ENCODE assay signal across 8 mouse cellular contexts in the genomic region with DNA sequence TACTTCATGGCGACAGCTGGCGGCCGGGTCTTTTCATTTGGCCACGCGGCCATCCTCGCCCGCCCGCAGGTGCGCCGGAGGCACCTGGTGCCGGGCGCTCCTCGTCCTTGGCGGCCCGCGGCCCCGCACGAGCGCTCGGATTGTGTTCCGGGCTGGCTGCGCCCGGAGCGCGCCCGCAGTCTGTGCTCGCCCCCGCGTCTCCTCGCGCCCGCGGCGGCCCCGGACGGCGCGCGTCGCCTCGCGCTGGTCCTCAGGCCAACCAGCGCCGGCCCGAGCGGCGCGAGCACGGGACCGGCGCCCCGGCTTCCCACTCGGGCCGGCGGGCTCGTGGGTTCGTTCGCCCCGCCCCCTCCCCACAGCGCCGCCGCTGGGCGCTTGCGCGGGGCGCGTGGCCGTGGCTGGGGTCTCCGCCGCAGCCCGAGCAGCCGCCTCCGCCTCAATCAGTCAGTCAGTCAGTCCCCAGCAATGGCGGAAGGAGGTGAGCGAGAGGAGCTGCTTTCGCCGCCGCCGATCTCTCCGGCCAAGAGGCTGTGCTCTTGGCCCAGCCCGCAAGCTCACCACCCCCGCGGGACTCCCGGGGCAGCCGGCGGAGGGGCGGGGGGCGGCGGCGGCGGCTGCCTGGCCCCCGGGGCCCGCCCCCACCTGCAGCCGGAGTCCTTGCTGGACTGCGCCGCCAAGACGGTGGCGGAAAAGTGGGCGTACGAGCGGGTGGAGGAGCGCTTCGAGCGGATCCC. TPM values are rescaled to one million over a fixed set of nuclear protein-coding genes. Genes with fewer than 3 reads are reported as not detected.
DNase-seq lines count a peak whose midpoint lies in the region; ATAC-seq lines count a peak whose summit lies in the region.

Gene Zswim5, plus strand, starts transcription at position 382 of the 734 bp plus-strand sequence.

- H3K9me3 ChIP-seq in erythroblast, embryonic 14.5 days (ENCODE audit: control insufficient read depth, low read length), result no peaks in the 10 kb centered on the region; the same call in 1 of the 2 replicates
- H3K9me3 ChIP-seq in intestine, embryonic 16.5 days (ENCODE audit: control insufficient read depth, low read length), result no peaks in the 10 kb centered on the region

- peaks cover 9% of the 10 kb centered on the region for H3K4me1 ChIP-seq in erythroblast, embryonic 14.5 days (ENCODE audit: control insufficient read depth)
- 0 out of 2 replicates have a peak, but pooled peaks cover 2% of the 10 kb centered on the region for H3K4me1 ChIP-seq in intestine, embryonic 16.5 days (ENCODE audit: control insufficient read depth, insufficient read depth, low read length)

- no peak for ATAC-seq in erythroblast, adult 5-6 weeks (replicated peaks; ENCODE audit: low FRiP score, poor library complexity, severe bottlenecking)
- ATAC-seq in intestine, embryonic 16.5 days, result peak; percentile 96
- ATAC-seq in megakaryocyte-erythroid progenitor cell, adult 5-6 weeks (replicated peaks; ENCODE audit: low FRiP score, low TSS enrichment, poor library complexity, severe bottlenecking), result 0 out of 2 replicates have a peak, but pooled peaks have one; percentile 37

- DNase-seq in embryo, embryonic 11 days, result peak; percentile 92
- peak; percentile 19 to 53 for DNase-seq in gastrocnemius, postnatal 4 days (ENCODE audit: low spot score in 2 of 2)
- DNase-seq in left cerebral cortex, postnatal 25 days (ENCODE audit: low spot score in 2 of 2), result peak; percentile 76 to 82
- DNase-seq in right cerebral cortex, postnatal 36 days (ENCODE audit: low spot score in 2 of 2), result peak; percentile 64 to 67

- intact Hi-C loops in left cerebral cortex, postnatal 25 days (cut with DNase I), result loop anchor here (2.0 kb wide), 2 partner anchors 50 to 110 kb away; no protein-coding TSS in a partner anchor

- H3K27me3 ChIP-seq in erythroblast, embryonic 14.5 days (ENCODE audit: control insufficient read depth), result peaks cover 81% of the 10 kb centered on the region
- 0 out of 2 replicates have a peak, but pooled peaks cover 3% of the 10 kb centered on the region for H3K27me3 ChIP-seq in intestine, embryonic 16.5 days (replicated peaks; ENCODE audit: control insufficient read depth, insufficient read depth, low read length)

- H3K9ac ChIP-seq in intestine, embryonic 16.5 days (ENCODE audit: low read depth, low read length), result peak within 1 kb of the TSS; percentile 82

- H3K36me3 ChIP-seq in erythroblast, embryonic 14.5 days (ENCODE audit: control insufficient read depth), result no peaks in the 10 kb centered on the region
- no peaks in the 10 kb centered on the region for H3K36me3 ChIP-seq in intestine, embryonic 16.5 days (ENCODE audit: control insufficient read depth, insufficient read depth, low read length)

- peak within 1 kb of the TSS; percentile 97 for H3K4me2 ChIP-seq in intestine, embryonic 16.5 days (ENCODE audit: low read depth, low read length)

- WGBS in intestine, embryonic 16.5 days, result under 1% methylated on average over 88 of the region's 104 CpGs

- H3K4me3 ChIP-seq in erythroblast, embryonic 14.5 days (replicated peaks), result peak within 1 kb of the TSS; percentile 58
- H3K4me3 ChIP-seq in intestine, embryonic 16.5 days (ENCODE audit: low read length), result peak within 1 kb of the TSS; percentile 82

- H3K27ac ChIP-seq in intestine, embryonic 16.5 days (ENCODE audit: low read length), result peak within 1 kb of the TSS; percentile 84

RNA-seq across cellular contexts. Expression of gene Zswim5, which starts in this region (rescaled TPM):
- 0.01 TPM in 1 of 2 replicates, not detected in the other for polyA plus RNA-seq in erythroblast, embryonic 14.5 days (2012)
- total RNA-seq in erythroblast, adult 5-6 weeks (2015; ENCODE audit: low replicate concordance), result not detected in 2 replicates
- total RNA-seq in erythroblast, adult 5-6 weeks (2017; ENCODE audit: low replicate concordance), result 0.42 TPM in 1 of 2 replicates, not detected in the other
- under 1 TPM; 0.34 to 0.41 TPM for total RNA-seq in gastrocnemius, postnatal 4 days (2021)
- 1.2 and 1.4 TPM in 2 replicates for polyA plus RNA-seq in intestine, embryonic 16.5 days (2015; fragmentation: Nextera tagmentation; extraction: Ambion mirVana)
- total RNA-seq in left cerebral cortex, postnatal 25 days (2021), result 10 to 100 TPM; 10.4 to 11.5 TPM
- total RNA-seq in megakaryocyte-erythroid progenitor cell, adult 5-6 weeks (2014; fragmentation: Nextera tagmentation), result 0.20 TPM in 1 of 2 replicates, not detected in the other
- total RNA-seq in megakaryocyte-erythroid progenitor cell, adult 5-6 weeks (2017), result not detected in 2 replicates

Comparison
In these comparisons a context has a peak if more than half of its experiments do, and no peak if none do; other contexts are left out.
1. RNA of gene Zswim5 (total RNA-seq): 10.4 to 11.5 TPM in left cerebral cortex, postnatal 25 days; 0.34 to 0.41 TPM in gastrocnemius, postnatal 4 days, 0.20 TPM in megakaryocyte-erythroid progenitor cell, adult 5-6 weeks and 0.42 TPM in erythroblast, adult 5-6 weeks; every median in the first group is over 4 times any median in the second.
2. Peak in DNase-seq in gastrocnemius, postnatal 4 days; RNA of the gene not detected or under 1 TPM.
3. Peak in ATAC-seq in megakaryocyte-erythroid progenitor cell, adult 5-6 weeks; RNA of the gene not detected or under 1 TPM.
4. DNase-seq: peak in every context shown above with its lines; median percentile 92 in embryo, embryonic 11 days; 79 in left cerebral cortex, postnatal 25 days; 66 in right cerebral cortex, postnatal 36 days; 36 in gastrocnemius, postnatal 4 days.